Mouse (Mus musculus) layer of hippocampus, postnatal 14 days (tissue): ENCODE data around the gene Cul5. TPM values are rescaled to one million over a fixed set of nuclear protein-coding genes. Genes with fewer than 3 reads are reported as not detected.

Experiments used
- DNase-seq, 2 experiments: peaks; one replicate each; pipeline ENCODE4 v3.0.0; 2021 to 2022; ENCODE audit warnings: low spot score in 2 of 2, mixed read lengths in 1 of 2
- total RNA-seq, 2 experiments: library from RNA; stranded (reverse); gene quantifications; 2 replicates each; pipeline ENCODE4 v1.2.3; 2021

The Cul5 gene
- total RNA-seq, 2 experiments from 2014 or later = 58.4 to 59.1 TPM

DNA sequence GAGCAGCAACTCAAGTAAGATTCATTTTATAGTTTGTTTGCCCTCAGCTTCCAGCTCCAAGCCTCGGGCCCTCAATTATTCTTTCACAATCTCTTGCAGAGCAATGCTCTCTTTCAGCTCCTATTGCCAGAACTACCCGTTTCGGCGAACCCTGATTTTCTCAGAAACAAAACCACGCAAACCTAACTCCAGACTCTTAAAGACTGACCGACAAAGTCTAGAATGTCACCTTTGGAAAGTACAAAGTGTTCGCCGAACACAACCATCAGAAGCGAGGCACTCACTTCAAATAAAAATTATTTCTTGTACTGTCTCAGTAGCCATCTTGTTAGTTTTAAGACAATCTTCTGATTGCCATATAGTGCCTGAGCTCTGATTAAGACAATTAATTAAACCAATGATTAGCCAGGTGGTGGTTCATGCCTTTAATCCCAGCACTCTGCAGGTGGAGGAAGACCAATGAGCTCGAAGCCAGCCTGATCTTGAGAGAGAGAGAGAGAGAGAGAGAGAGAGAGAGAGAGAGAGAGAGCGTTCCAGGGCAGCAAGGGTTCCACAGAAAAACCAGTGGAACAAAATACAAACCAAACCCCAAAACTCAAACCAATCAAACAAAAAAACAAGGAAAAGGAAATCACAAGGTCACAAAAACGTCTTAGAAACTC, 60.4 kb downstream of the Cul5 start:
- peak in 1 of 2 experiments; percentile 15 for DNase-seq

DNA sequence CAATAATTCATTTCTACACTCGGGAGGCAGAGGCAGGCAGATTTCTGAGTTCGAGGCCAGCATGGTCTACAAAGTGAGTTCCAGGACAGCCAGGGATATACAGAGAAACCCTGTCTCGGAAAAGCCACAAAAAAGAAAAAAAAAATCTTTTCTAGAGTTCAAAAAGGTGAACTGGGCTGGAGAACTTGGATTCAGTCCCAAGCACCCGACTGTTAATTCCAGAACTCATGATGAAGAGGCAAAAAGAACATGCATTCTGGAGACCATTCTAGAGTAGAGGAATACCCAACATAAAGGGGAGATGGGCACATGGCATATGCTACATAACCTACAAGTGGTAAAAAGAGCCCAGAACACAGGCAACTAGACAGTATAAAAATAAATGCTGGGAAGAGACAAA, 62.0 kb downstream of the Cul5 start:
- no peak for DNase-seq

DNA sequence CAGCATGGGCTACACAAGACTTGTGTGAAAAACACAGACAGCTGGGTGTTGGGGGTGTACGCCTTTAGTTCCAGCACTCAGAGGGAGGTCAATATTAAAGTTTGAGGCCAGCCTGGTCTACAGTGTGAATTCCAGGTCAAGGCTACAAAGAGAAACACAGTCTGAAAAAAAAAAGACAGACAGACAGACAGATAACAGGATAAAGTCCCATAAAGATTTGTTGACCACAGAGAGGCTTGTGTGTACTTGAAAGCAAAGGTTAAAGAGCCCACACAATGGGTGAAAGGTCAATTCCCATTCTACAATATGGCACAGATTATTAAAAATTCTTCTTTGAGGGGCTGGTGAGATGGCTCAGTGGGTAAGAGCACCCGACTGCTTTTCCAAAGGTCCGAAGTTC, 62.6 kb downstream of the Cul5 start:
- DNase-seq = no peak

DNA sequence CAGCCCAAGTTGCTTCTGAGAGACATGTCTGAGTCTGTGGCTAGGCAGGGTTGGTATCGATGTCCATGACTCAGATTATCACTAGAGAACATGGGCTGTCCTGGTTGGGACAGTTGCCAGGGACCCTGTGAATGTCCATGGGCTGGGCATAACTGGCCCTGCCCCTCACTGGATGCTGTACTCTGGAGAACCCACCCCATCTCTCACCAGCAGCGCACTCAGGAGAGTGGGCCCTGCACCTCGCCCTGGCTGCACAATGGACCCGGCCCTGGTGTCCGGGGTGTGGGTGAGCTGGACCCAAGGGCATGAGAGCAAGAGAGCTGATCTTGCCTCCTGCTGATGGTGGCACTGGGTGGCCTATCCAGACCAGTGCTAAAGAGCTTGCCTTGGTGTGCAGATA, 64.9 kb downstream of the Cul5 start:
- DNase-seq = no peak

DNA sequence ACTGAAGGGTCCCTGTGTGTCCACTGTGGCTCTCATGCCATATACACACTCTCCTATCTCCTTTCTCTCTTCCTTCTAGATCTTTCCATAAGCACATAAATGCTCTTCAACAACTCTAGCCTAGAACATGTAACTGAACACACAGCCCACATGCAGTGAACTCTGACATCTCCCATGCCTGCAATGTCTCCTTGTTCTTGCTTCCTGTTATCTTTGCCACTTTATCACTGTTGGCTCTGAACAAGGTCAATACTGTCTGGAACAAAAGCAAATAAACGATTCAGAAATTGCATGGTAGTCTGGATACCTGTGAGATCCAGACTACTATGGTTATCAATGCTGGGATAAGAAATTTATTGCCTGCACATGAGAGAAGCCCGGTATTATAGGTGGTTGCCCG, 66.0 kb downstream of the Cul5 start:
- DNase-seq = no peak

DNA sequence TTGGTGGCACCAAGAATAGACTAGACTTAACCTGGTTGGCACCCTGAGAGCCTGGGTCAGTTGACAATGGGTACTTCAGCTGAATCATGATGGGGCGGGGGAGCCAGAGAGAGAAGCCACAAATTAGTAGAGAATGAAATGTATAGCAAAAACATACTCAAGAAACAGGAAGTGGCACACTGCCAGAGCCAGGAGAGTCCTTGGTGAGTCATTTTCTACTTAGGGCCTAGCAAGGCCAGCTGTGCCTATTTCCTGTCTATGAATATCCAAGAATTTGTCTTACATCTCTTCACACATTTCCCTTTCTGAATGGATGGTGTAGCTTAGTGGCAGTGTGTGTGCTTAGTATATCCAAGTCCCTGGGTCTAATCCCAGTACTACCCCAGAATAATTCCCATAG, 66.4 kb downstream of the Cul5 start:
- DNase-seq = no peak

DNA sequence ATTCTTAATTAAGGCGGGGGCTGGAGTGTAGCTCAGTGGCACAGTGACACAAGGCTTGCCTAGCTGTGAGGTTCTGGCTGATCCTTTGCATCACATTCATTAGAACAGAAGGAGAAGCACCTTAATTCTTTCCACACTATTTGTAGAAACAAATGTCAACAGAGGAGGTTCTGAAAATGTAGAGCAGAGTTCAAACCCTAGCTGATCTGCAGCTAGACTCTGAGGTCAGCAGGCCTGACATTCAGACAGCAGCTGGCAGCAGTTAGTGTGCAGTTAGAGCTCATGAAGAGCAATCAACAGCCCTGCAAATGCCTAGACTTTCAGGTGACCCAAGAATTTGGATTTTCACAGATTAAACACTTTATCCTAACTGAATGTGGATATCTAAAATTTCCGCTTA, 68.3 kb downstream of the Cul5 start:
- no peak for DNase-seq

DNA sequence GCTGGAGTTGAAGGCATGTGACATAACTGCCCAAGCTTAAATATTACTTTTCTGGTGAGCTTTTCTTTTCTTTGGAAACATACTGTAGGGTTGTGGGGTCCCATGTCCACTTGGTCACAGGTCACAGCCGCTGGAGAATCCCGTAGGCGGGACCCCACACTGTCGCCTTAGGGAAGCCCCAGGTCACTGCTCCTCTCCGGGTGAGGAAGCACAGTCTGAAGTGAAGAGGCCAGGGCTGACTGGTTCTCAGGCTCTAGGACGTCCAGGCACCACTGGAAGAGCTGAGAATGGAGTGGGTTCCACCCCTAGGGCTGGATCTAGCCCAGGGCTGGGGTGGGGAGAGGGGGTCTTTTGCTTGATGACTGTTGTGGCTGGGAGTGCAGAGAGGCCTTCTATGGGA, 71.2 kb downstream of the Cul5 start:
- DNase-seq = no peak

DNA sequence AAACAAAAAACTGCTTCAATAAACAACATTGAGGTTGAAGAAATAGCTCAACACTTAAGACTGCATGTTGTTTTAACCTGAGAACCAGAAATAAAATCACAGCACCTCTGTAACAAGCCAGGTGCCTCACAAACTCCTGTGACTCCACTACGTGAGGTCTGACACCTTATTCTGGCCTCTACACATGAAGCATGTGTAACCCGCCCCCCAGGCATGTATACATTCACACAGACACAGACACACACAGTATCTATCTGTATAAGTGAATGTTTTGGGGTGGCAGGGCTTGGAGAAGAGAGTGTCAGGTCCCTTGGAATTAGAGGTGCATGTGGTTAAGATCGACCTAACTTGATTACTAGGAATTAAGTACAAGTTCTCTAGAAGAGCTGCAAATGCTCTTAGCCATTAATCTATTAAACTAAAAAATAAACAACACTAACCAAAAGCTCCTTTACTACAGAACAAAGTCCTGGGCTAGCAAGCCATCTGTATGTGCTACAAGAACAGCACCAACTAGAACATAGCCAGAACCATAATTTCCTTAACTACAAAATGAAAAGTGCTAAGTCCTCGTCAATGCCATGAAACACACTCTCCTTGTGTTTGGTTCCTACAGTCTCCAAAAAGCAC, 72.7 kb downstream of the Cul5 start:
- DNase-seq = no peak

DNA sequence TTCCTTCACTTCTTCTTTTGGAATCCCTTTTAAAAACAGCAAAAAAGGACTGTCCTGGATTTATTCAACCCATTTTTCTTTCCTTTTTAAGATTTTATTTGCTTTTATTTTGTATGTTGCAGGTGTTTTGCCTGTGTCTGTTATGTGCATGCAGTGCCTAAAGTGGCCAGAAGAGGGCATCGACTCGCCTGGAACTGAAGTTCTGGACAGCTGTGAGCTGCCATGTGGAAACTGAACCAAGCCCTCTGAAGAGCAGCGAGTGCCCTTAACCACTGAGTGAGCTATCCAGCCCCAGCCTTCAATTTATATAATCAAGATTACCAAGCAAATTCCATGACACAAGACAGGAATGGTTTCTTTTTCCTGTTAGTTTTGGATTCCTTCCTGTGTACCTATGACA, 75.0 kb downstream of the Cul5 start:
- DNase-seq = peak; percentile 51 to 60

DNA sequence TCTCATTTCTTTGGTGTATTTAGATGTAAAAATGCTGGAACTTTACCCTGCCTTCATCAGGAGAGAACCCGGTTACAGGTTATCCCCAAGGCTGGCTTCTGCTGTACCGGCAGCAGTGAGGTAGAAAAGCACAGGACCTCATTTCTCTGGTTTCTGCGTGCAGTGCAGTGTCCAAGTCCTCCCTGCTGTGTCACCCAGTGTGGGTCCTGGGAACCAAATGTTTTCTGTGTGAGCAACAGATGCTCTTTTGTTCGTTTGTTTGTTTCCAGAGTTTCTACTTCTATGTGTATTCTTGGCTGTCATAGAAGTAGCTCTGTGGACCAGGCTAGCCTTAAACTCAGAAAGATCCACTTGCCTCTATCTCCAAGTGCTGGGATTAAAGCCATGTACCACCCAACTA, 87.9 kb downstream of the Cul5 start:
- no peak for DNase-seq

DNA sequence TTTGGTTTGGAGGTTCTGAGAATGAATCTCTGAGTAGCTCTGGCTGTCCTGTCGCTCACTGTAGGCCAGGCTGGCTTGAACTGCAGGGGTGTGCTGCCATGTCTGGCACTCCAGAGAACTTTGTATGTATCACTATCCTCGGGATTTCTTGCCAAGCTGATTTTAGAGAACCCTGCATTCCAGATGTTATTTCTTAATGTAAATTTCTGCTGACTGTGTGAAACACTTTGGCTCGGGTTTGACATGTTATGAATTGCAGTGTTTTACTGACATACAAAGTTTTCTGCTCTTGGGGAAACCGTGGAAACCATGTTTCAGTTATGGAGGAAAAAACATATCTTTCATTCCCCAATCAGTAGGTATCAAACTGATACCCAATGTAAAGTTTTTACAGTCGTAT, 94.1 kb downstream of the Cul5 start:
- no peak for DNase-seq

DNA sequence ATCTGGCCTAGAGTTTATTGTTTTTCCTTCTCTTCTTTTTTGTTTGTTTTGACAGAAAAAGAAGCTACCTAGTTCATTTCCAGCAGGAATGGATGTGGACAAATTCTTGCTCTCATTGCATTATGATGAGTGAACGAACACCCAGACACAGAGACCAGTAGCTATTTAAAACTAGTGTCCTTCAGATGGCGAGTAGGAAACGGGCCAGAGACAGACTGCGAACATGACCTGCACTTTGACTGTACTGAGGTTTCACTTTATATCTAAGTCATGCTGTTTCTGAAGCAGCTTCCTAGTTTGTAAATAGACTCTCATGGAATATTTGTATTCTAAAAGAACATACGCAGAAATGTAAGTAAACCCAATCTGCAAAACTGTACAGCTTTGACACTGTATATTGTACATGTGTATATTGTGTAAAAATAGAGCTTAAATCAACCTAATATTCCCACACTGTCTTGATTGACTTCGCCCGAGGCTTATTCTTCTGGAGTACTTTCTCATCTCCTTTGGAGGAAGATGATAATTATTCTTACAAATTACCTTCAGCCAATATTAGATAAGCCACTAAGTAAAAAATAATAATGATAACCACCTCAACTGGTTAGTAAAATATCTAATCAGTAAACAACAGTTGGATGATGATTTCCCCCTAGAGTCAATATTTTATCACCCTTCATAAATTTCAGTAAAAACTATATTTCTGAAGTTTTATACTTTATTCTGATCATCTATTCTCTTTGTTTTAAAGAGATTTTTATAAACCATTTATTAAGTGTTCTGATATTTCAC, 97.1 kb downstream of the Cul5 start:
- no peak for DNase-seq

DNA sequence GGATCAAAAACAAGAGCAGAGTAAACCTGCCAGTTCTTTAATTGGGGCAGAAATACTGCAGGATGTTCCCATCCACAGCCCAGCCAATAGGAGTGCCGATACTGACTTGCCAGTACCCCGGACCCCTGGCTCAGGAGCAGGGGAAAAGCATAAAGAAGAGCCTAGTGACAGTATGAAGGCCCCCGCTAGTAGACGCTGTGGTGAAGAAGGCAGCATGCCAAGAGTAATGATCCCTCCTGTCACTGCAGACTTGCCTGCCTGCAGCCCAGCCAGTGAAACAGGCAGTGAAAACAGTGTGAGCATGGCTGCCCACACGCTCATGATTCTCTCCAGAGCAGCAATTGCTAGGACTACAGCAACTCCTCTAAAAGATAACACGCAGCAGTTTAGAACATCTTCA, 99.2 kb downstream of the Cul5 start:
- peak; percentile 25 to 35 for DNase-seq

Other genes starting within 250 kb of the Cul5 start
- 10 to 100 TPM; 22.3 to 24.4 TPM for gene Atm, start 133.3 kb downstream of the Cul5 start, total RNA-seq
- gene Npat, start 133.0 kb downstream of the Cul5 start, total RNA-seq = 10 to 100 TPM; 14.3 to 16.3 TPM
- 100 to 1,000 TPM in 1 of 2 experiments, 10 to 100 TPM in 1; 94.1 to 102 TPM for gene Acat1, start 59.6 kb downstream of the Cul5 start, total RNA-seq
- 1 to 10 TPM; 1.6 to 1.8 TPM for gene Rab39, start 36.2 kb upstream of the Cul5 start, total RNA-seq
- gene Slc35f2, start 101.5 kb upstream of the Cul5 start, total RNA-seq = 1 to 10 TPM; 5.9 to 6.6 TPM
- gene Sln, start 180.2 kb upstream of the Cul5 start, total RNA-seq = under 1 TPM; 0.29 to 0.99 TPM